Mouse (Mus musculus) G1E (cell line): Measurements from ENCODE around the gene Itpk1. TPM values are rescaled to one million over a fixed set of nuclear protein-coding genes. Genes with fewer than 3 reads are reported as not detected.

Source experiments
- ATAC-seq: 2 replicates; pipeline ENCODE4 v1.8.0; 2016; ENCODE audit warnings: mild to moderate bottlenecking; ENCODE audit not compliant: insufficient number of reproducible peaks, poor library complexity, low FRiP score, severe bottlenecking; ENCODE audit errors: extremely low read depth
- DNase-seq: peaks from one replicate; pipeline ENCODE4 v3.0.0; 2012; ENCODE audit warnings: low spot score
- H3K27me3 ChIP-seq: 2 replicates; pipeline ENCODE4 v1.6.1; 2012; ENCODE audit warnings: mild to moderate bottlenecking, low read length, inconsistent platforms; ENCODE audit not compliant: insufficient read depth
- H3K36me3 ChIP-seq: replicated peaks from 2 replicates; pipeline ENCODE3; 2012; ENCODE audit warnings: mild to moderate bottlenecking, inconsistent platforms
- H3K4me1 ChIP-seq: 2 replicates; pipeline ENCODE4 v1.6.1; 2012; ENCODE audit warnings: low read depth, low read length, inconsistent platforms, mixed read lengths; ENCODE audit not compliant: insufficient read depth
- H3K4me3 ChIP-seq: 2 replicates; pipeline ENCODE4 v1.5.1; 2012; ENCODE audit warnings: low read depth, mild to moderate bottlenecking, inconsistent platforms, low read length, moderate library complexity, mixed read lengths
- H3K9me3 ChIP-seq: replicated peaks from 2 replicates; pipeline ENCODE4 v1.6.1; 2012; ENCODE audit warnings: inconsistent platforms
- CTCF ChIP-seq: IDR thresholded peaks from 2 replicates; pipeline ENCODE4 v1.5.1; 2012; ENCODE audit warnings: low read depth, low read length, inconsistent platforms, mixed read lengths
- GATA1 ChIP-seq: IDR thresholded peaks from 2 replicates; pipeline ENCODE4 v1.6.1; 2012; ENCODE audit warnings: borderline replicate concordance, low read length, inconsistent platforms, mixed read lengths
- GATA2 ChIP-seq: IDR thresholded peaks from 2 replicates; pipeline ENCODE4 v1.6.1; 2012; ENCODE audit warnings: low read depth, low read length, inconsistent platforms, borderline replicate concordance
- POLR2AphosphoS5 ChIP-seq: IDR thresholded peaks from 2 replicates; pipeline ENCODE4 v1.6.1; 2012; ENCODE audit warnings: low read depth, low read length, inconsistent platforms; ENCODE audit not compliant: insufficient replicate concordance
- TAL1 ChIP-seq: conservative IDR thresholded peaks from 2 replicates; pipeline ENCODE4 v1.6.1; 2012; ENCODE audit warnings: low read depth, low read length, inconsistent platforms, mixed read lengths
- polyA plus RNA-seq: library from polyadenylated mRNA; stranded (reverse); fragments of >175 nt; gene quantifications from 2 replicates; pipeline ENCODE4 v1.2.3, GENCODE M21; 2012
- total RNA-seq, 2 experiments: library from RNA; stranded (forward) in 1 of 2; stranded (reverse) in 1 of 2; fragments of 200-1000 nt in 1 of 2; fragments of >200 nt in 1 of 2; fragmentation: Nextera tagmentation in 1 of 2; gene quantifications; 2 replicates each; pipeline ENCODE4 v1.2.3; 2014 to 2017

Gene Itpk1
- total and polyA plus RNA-seq, 3 experiments, result 2.5 to 6.4 (median 2.7) TPM

- Histone ChIP-seq H3K9me3 (no peaks in the 10 kb centered on the region), H3K36me3 (peaks cover 3% of the 10 kb centered on the region), H3K27me3 (peaks cover 24% of the 10 kb centered on the region), H3K4me1 (peaks cover 55% of the 10 kb centered on the region), H3K4me3 (no peak overlapping the region)
- ATAC-seq (no peak), DNase-seq (no peak)
- TF ChIP-seq GATA1, result no peak
- no peak for TF ChIP-seq POLR2AphosphoS5
- TF ChIP-seq GATA2, result no peak
- TF ChIP-seq TAL1, result no peak
- no peak for TF ChIP-seq CTCF
These were observed 3.0 kb downstream of the Itpk1 start for GRCm38 (mm10) chr12:102701691-102702207.

- peaks cover 18% of the 10 kb centered on the region; the same call in 1 of the 2 replicates for H3K27me3 ChIP-seq
- H3K4me1 ChIP-seq, result peaks cover 52% of the 10 kb centered on the region
- TF ChIP-seq CTCF (no peak), GATA2 (no peak), TAL1 (no peak), GATA1 (no peak), POLR2AphosphoS5 (no peak)
- ATAC-seq (no peak), DNase-seq (no peak)
- H3K9me3 ChIP-seq, result no peaks in the 10 kb centered on the region
- H3K4me3 ChIP-seq, result no peak overlapping the region
- peaks cover 3% of the 10 kb centered on the region for H3K36me3 ChIP-seq
These were observed 4.3 kb downstream of the Itpk1 start for GRCm38 (mm10) chr12:102700453-102700852.

- Histone ChIP-seq H3K4me3 (no peak overlapping the region), H3K27me3 (peaks cover 12% of the 10 kb centered on the region; the same call in 1 of the 2 replicates), H3K36me3 (peaks cover 3% of the 10 kb centered on the region), H3K4me1 (peaks cover 45% of the 10 kb centered on the region), H3K9me3 (no peaks in the 10 kb centered on the region)
- TF ChIP-seq GATA1 (no peak), CTCF (no peak), POLR2AphosphoS5 (no peak), TAL1 (no peak), GATA2 (no peak)
- ATAC-seq (no peak), DNase-seq (no peak)
These were observed 5.6 kb downstream of the Itpk1 start for GRCm38 (mm10) chr12:102699156-102699555.

DNA sequence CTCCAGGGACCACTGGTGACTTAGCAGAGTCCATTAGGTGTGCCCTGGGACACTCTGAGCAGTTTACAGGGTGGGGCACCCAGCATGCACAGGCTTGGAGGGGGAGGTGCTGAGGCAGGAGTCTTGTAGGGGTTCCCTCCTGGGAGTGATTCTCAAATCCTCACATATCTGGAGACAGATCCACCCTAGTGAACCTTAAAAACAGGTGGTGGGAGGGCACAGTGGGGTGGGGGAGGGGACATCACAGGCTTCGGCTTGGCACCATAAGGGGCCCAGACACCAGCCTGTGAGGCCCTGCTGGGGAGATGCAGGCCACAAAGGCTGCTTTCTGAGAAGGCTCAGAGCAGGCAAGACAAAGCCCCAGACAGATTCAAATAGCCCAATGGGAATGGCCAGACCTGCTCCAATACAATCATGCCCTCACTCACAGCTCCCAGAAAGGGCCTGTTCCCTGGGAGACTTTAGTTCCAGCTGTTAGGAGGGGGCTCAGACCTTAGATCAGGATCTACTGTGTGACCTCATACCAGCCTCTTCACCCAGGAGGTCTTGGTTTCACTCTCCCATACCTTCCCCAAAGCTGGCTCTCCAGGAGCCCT, 6.5 kb downstream of the Itpk1 start:
- no peaks in the 10 kb centered on the region for H3K9me3 ChIP-seq
- H3K4me1 ChIP-seq, result peaks cover 36% of the 10 kb centered on the region
- H3K27me3 ChIP-seq, result peaks cover 8% of the 10 kb centered on the region; the same call in 1 of the 2 replicates
- ATAC-seq (peak; percentile 25; the same call in 1 of the 2 replicates), DNase-seq (peak; percentile 48)
- peaks cover 3% of the 10 kb centered on the region for H3K36me3 ChIP-seq
- H3K4me3 ChIP-seq, result no peak overlapping the region; the same call in 1 of the 2 replicates
- TF ChIP-seq GATA1 (no peak), GATA2 (no peak), TAL1 (no peak), POLR2AphosphoS5 (no peak), CTCF (no peak)

DNA sequence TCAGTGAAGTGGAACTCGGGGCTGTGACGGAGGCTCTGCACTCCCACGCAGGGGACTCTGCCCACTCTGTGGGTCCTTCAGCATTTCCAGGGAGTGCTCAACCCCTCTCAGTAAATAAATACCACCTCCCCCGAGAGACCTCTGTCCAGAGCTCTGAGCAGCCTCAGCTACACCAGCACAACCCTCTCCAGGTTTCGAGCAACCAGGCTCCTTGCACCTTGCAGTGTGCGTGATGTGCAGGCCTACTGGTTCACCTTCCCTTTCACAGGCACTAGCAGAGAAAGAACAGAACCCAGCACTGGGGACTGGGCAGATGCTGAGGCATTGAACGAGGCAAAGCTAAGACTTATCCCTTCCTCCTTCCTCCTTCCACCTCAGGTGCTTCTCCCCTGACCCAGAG, 7.3 kb downstream of the Itpk1 start:
- no peak for TF ChIP-seq POLR2AphosphoS5
- TF ChIP-seq GATA1, result no peak
- no peak for TF ChIP-seq GATA2
- no peak for TF ChIP-seq CTCF
- TF ChIP-seq TAL1, result no peak
- Histone ChIP-seq H3K36me3 (peaks cover 3% of the 10 kb centered on the region), H3K9me3 (no peaks in the 10 kb centered on the region), H3K4me3 (no peak overlapping the region), H3K27me3 (peaks cover 8% of the 10 kb centered on the region; the same call in 1 of the 2 replicates), H3K4me1 (peaks cover 27% of the 10 kb centered on the region)
- ATAC-seq, result no peak
- DNase-seq, result no peak

- TF ChIP-seq POLR2AphosphoS5 (no peak), TAL1 (no peak), GATA1 (no peak), GATA2 (no peak)
- ATAC-seq (no peak), DNase-seq (no peak)
- Histone ChIP-seq H3K9me3 (no peaks in the 10 kb centered on the region), H3K36me3 (peaks cover 3% of the 10 kb centered on the region), H3K27me3 (peaks cover 8% of the 10 kb centered on the region; the same call in 1 of the 2 replicates), H3K4me3 (no peak overlapping the region), H3K4me1 (peaks cover 23% of the 10 kb centered on the region)
These were observed 7.9 kb downstream of the Itpk1 start for GRCm38 (mm10) chr12:102696635-102697354.
